Mouse (Mus musculus) heart, embryonic 10.5 days (tissue): ENCODE data around the gene a. TPM values are rescaled to one million over a fixed set of nuclear protein-coding genes. Genes with fewer than 3 reads are reported as not detected.

Source experiments
- DNase-seq: peaks from one replicate; pipeline ENCODE4 v3.0.0-alpha.2; 2017; ENCODE audit warnings: low spot score
- H3K27ac ChIP-seq: fragments of 300-500 bp; sonication (generic); 2 replicates; pipeline ENCODE4 v1.5.1; 2016; ENCODE audit warnings: mild to moderate bottlenecking
- H3K27me3 ChIP-seq: fragments of 300-500 bp; sonication (generic); 2 replicates; pipeline ENCODE4 v1.6.1; 2016; ENCODE audit warnings: mild to moderate bottlenecking; ENCODE audit not compliant: poor library complexity, insufficient read depth, severe bottlenecking
- H3K36me3 ChIP-seq: fragments of 300-500 bp; sonication (generic); 2 replicates; pipeline ENCODE4 v1.6.1; 2016; ENCODE audit warnings: mild to moderate bottlenecking, moderate library complexity
- H3K4me1 ChIP-seq: fragments of 300-500 bp; sonication (generic); 2 replicates; pipeline ENCODE4 v1.6.1; 2016; ENCODE audit warnings: mild to moderate bottlenecking
- H3K4me3 ChIP-seq: fragments of 300-500 bp; sonication (generic); 2 replicates; pipeline ENCODE4 v1.5.1; 2016; ENCODE audit warnings: mild to moderate bottlenecking, moderate library complexity
- H3K9me3 ChIP-seq: fragments of 300-500 bp; sonication (generic); 2 replicates; pipeline ENCODE4 v1.6.1; 2016; ENCODE audit warnings: mild to moderate bottlenecking, moderate library complexity
- WGBS: fragments of 180-500 bp; shearing (Covaris S2); methylation state at CpG from one replicate; pipeline ENCODE4 v1.1.7; 2016; 5-methylcytosine and 5-hydroxymethylcytosine counted together
- polyA plus RNA-seq: library from polyadenylated mRNA; unstranded; fragments of >200 nt; fragmentation: Nextera tagmentation; extraction: Ambion mirVana; gene quantifications from 2 replicates; pipeline ENCODE4 v1.2.1, GENCODE M21; 2016

The a gene
- polyA plus RNA-seq = 0.78 and 2.5 TPM in 2 replicates

- Histone ChIP-seq H3K27me3 (no peaks in the 10 kb centered on the region), H3K36me3 (no peaks in the 10 kb centered on the region), H3K4me1 (peaks cover 60% of the 10 kb centered on the region), H3K9me3 (no peaks in the 10 kb centered on the region), H3K27ac (peak within 1 kb of the TSS; percentile 98), H3K4me3 (peak within 1 kb of the TSS; percentile 89)
- peak; percentile 100 for DNase-seq
- under 1% methylated on average over 89 of the region's 89 CpGs for WGBS
Observed at GRCm38 (mm10) chr2:154790656-154791483, at the start of gene a, which contains the start of gene Raly. a (plus strand) TSS chr2:154791402. Raly (plus strand) TSS chr2:154791096.

GRCm38 (mm10) chr2:154742911-154743819 lies 48.0 kb upstream of the a start:
- no peaks in the 10 kb centered on the region for H3K36me3 ChIP-seq
- no peak overlapping the region for H3K4me3 ChIP-seq
- peaks cover 8% of the 10 kb centered on the region; the same call in 1 of the 2 replicates for H3K4me1 ChIP-seq
- H3K9me3 ChIP-seq = no peaks in the 10 kb centered on the region
- 69% methylated on average over 10 of the region's 10 CpGs for WGBS
- DNase-seq = no peak
- no peak overlapping the region for H3K27ac ChIP-seq
- H3K27me3 ChIP-seq = no peaks in the 10 kb centered on the region

GRCm38 (mm10) chr2:154743915-154744314 lies 47.3 kb upstream of the a start:
- Histone ChIP-seq H3K36me3 (no peaks in the 10 kb centered on the region), H3K27ac (no peak overlapping the region), H3K4me3 (no peak overlapping the region), H3K9me3 (no peaks in the 10 kb centered on the region), H3K27me3 (no peaks in the 10 kb centered on the region), H3K4me1 (peaks cover 8% of the 10 kb centered on the region; the same call in 1 of the 2 replicates)
- no peak for DNase-seq
- 77% methylated on average over 4 of the region's 4 CpGs for WGBS

GRCm38 (mm10) chr2:154748383-154748782 lies 42.8 kb upstream of the a start:
- 82% methylated on average over 2 of the region's 2 CpGs for WGBS

GRCm38 (mm10) chr2:154749046-154750036 lies 41.9 kb upstream of the a start:
- Histone ChIP-seq H3K27me3 (no peaks in the 10 kb centered on the region), H3K27ac (no peak overlapping the region), H3K4me3 (no peak overlapping the region), H3K9me3 (no peaks in the 10 kb centered on the region), H3K36me3 (no peaks in the 10 kb centered on the region), H3K4me1 (no peaks in the 10 kb centered on the region)
- WGBS = 67% methylated on average over 23 of the region's 23 CpGs
- DNase-seq = no peak

More at GRCm38 (mm10) chr2:154748383-154748782, 42.8 kb upstream of the a start:
- Histone ChIP-seq H3K36me3 (no peaks in the 10 kb centered on the region), H3K4me1 (peaks cover 1% of the 10 kb centered on the region; the same call in 1 of the 2 replicates), H3K9me3 (no peaks in the 10 kb centered on the region), H3K27me3 (no peaks in the 10 kb centered on the region), H3K4me3 (no peak overlapping the region), H3K27ac (no peak overlapping the region)
- no peak for DNase-seq

- DNase-seq = no peak
- WGBS = 67% methylated on average over 8 of the region's 8 CpGs
- Histone ChIP-seq H3K36me3 (no peaks in the 10 kb centered on the region), H3K4me1 (no peaks in the 10 kb centered on the region), H3K27ac (no peak overlapping the region), H3K4me3 (no peak overlapping the region), H3K27me3 (no peaks in the 10 kb centered on the region), H3K9me3 (no peaks in the 10 kb centered on the region)
Observed at GRCm38 (mm10) chr2:154751924-154752323, 39.3 kb upstream of the a start.

- Histone ChIP-seq H3K27ac (no peak overlapping the region), H3K9me3 (no peaks in the 10 kb centered on the region), H3K4me3 (no peak overlapping the region), H3K4me1 (no peaks in the 10 kb centered on the region), H3K36me3 (no peaks in the 10 kb centered on the region), H3K27me3 (no peaks in the 10 kb centered on the region)
- 86% methylated on average over 2 of the region's 2 CpGs for WGBS
- no peak for DNase-seq
Observed at GRCm38 (mm10) chr2:154754068-154754560, 37.1 kb upstream of the a start.

- Histone ChIP-seq H3K4me1 (no peaks in the 10 kb centered on the region), H3K9me3 (no peaks in the 10 kb centered on the region), H3K4me3 (no peak overlapping the region), H3K27ac (no peak overlapping the region), H3K27me3 (no peaks in the 10 kb centered on the region), H3K36me3 (no peaks in the 10 kb centered on the region)
- WGBS = 57% methylated on average over 6 of the region's 6 CpGs
- DNase-seq = no peak
Observed at GRCm38 (mm10) chr2:154755791-154756190, 35.4 kb upstream of the a start.

- WGBS = 90% methylated on average over 5 of the region's 5 CpGs
- DNase-seq = no peak
- Histone ChIP-seq H3K4me1 (peaks cover 4% of the 10 kb centered on the region; the same call in 1 of the 2 replicates), H3K36me3 (no peaks in the 10 kb centered on the region), H3K27me3 (no peaks in the 10 kb centered on the region), H3K9me3 (no peaks in the 10 kb centered on the region), H3K4me3 (no peak overlapping the region), H3K27ac (no peak overlapping the region)
Observed at GRCm38 (mm10) chr2:154757691-154758090, 33.5 kb upstream of the a start.

GRCm38 (mm10) chr2:154758454-154758853 lies 32.7 kb upstream of the a start:
- H3K36me3 ChIP-seq = no peaks in the 10 kb centered on the region
- H3K27ac ChIP-seq = no peak overlapping the region
- H3K4me1 ChIP-seq = peaks cover 10% of the 10 kb centered on the region
- H3K27me3 ChIP-seq = no peaks in the 10 kb centered on the region
- DNase-seq = no peak
- H3K4me3 ChIP-seq = no peak overlapping the region
- H3K9me3 ChIP-seq = no peaks in the 10 kb centered on the region
- 79% methylated on average over 1 of the region's 1 CpGs for WGBS

GRCm38 (mm10) chr2:154763226-154763625 lies 28.0 kb upstream of the a start:
- 67% methylated on average over 3 of the region's 3 CpGs for WGBS

More at GRCm38 (mm10) chr2:154763226-154763625, 28.0 kb upstream of the a start:
- Histone ChIP-seq H3K27ac (0 out of 2 replicates have a peak overlapping the region, but pooled peaks have one; percentile 18), H3K9me3 (no peaks in the 10 kb centered on the region), H3K4me1 (peaks cover 25% of the 10 kb centered on the region), H3K4me3 (no peak overlapping the region), H3K27me3 (no peaks in the 10 kb centered on the region), H3K36me3 (no peaks in the 10 kb centered on the region)
- DNase-seq = no peak
